Mouse (Mus musculus) bone marrow, adult 2 months (tissue): ENCODE results near the gene Stim1.

Experiments
- CTCF ChIP-seq: fragments of 200-500 bp; IDR thresholded peaks from 2 replicates; pipeline ENCODE4 v1.5.1; 2011; ENCODE audit warnings: low read length, control low read depth; ENCODE audit not compliant: control insufficient read depth, insufficient read depth
- POLR2A ChIP-seq: fragments of 200-500 bp; IDR thresholded peaks from 2 replicates; pipeline ENCODE4 v1.6.1; 2011; ENCODE audit warnings: low read depth, mild to moderate bottlenecking, control low read depth, low read length, borderline replicate concordance; ENCODE audit not compliant: control insufficient read depth

DNA sequence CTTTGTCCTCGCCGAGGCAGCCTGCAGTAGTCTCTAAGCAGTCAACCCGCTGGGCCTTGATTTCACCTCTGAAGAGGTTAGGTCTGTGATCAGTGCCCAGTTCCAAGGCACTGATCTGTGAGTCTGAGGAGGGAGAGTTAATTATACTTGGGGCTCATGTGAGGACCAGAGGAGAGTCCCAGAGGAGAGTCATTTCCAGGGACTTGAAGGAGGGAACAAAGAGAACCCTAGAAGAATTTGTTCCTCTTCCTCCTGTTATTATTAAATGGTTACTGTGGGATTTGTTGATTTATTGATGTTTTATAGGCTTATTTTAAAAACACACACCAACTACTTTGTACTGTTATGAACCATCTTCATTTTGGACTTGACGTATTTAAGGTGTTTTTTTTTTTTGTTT is 214.0 kb downstream of the Stim1 start, which contains the start of gene Olfr543:
- TF ChIP-seq CTCF (no peak), POLR2A (no peak)
